Mouse (Mus musculus) MEL (cell line): Measurements from ENCODE around the gene BC005537. TPM values are rescaled to one million over a fixed set of nuclear protein-coding genes. Genes with fewer than 3 reads are reported as not detected.

Experiments
- DNase-seq: peaks from one replicate; pipeline ENCODE4 v3.0.0; 2011; ENCODE audit warnings: low read depth, low spot score
- H3K27ac ChIP-seq: 2 replicates; pipeline ENCODE4 v1.5.1; 2012; ENCODE audit warnings: low read depth, mild to moderate bottlenecking, control low read depth, low read length, moderate library complexity; ENCODE audit not compliant: control insufficient read depth
- H3K27me3 ChIP-seq, 2 experiments: fragments of 150-350 bp in 1 of 2; sonication (generic) in 1 of 2; 2 replicates each; pipeline ENCODE4 v1.6.1; 2012; ENCODE audit warnings: low read length in 2 of 2, mild to moderate bottlenecking in 2 of 2, improper control_type of control experiment in 1 of 2, moderate library complexity in 1 of 2; ENCODE audit not compliant: insufficient read depth in 2 of 2, control insufficient read depth in 1 of 2
- H3K36me3 ChIP-seq, 2 experiments: 2 replicates each; pipeline ENCODE4 v1.6.1; 2012 to 2014; ENCODE audit warnings: low read length in 2 of 2, improper control_type of control experiment in 1 of 2, inconsistent platforms in 1 of 2, mild to moderate bottlenecking in 1 of 2; ENCODE audit not compliant: insufficient read depth in 2 of 2, control insufficient read depth in 1 of 2
- H3K4me1 ChIP-seq, 2 experiments: fragments of 150-350 bp in 1 of 2; sonication (generic) in 1 of 2; 2 replicates each; pipeline ENCODE4 v1.6.1; 2012; ENCODE audit warnings: low read length in 2 of 2, improper control_type of control experiment in 1 of 2, mild to moderate bottlenecking in 1 of 2; ENCODE audit not compliant: insufficient read depth in 2 of 2, control insufficient read depth in 1 of 2
- H3K4me3 ChIP-seq, 2 experiments: fragments of 150-350 bp in 1 of 2; sonication (generic) in 1 of 2; 2 replicates each; pipeline ENCODE4 v1.5.1; 2012; ENCODE audit warnings: low read depth in 2 of 2, low read length in 2 of 2, mild to moderate bottlenecking in 2 of 2, moderate library complexity in 2 of 2, control low read depth in 1 of 2, improper control_type of control experiment in 1 of 2; ENCODE audit not compliant: control insufficient read depth in 1 of 2, insufficient read depth in 1 of 2
- H3K79me2 ChIP-seq: 2 replicates; pipeline ENCODE4 v1.6.1; 2012; ENCODE audit warnings: mild to moderate bottlenecking, low read length, moderate library complexity; ENCODE audit not compliant: control insufficient read depth, poor library complexity, insufficient read depth
- H3K9ac ChIP-seq: 2 replicates; pipeline ENCODE4 v1.6.1; 2012; ENCODE audit warnings: low read depth, mild to moderate bottlenecking, control low read depth, low read length, moderate library complexity; ENCODE audit not compliant: control insufficient read depth, poor library complexity, severe bottlenecking
- H3K9me3 ChIP-seq: fragments of 150-350 bp; sonication (generic); replicated peaks from 2 replicates; pipeline ENCODE4 v1.6.1; 2012; ENCODE audit warnings: mild to moderate bottlenecking, low read length, improper control_type of control experiment, moderate library complexity; ENCODE audit not compliant: insufficient read depth
- BHLHE40 ChIP-seq: IDR thresholded peaks from 2 replicates; pipeline ENCODE4 v1.6.1; 2012; ENCODE audit warnings: low read depth, mild to moderate bottlenecking, inconsistent platforms, low read length, improper control_type of control experiment, borderline replicate concordance
- CHD1 ChIP-seq: IDR thresholded peaks from 2 replicates; pipeline ENCODE4 v1.6.1; 2012; ENCODE audit warnings: low read depth, mild to moderate bottlenecking, inconsistent platforms, low read length, improper control_type of control experiment
- CHD2 ChIP-seq: IDR thresholded peaks from 2 replicates; pipeline ENCODE4 v1.6.1; 2011; ENCODE audit warnings: low read length, improper control_type of control experiment
- CTCF ChIP-seq, 3 experiments: IDR thresholded peaks in 2 of 3; conservative IDR thresholded peaks in 1 of 3; 2 replicates each; pipeline ENCODE4 v1.5.1; 2011 to 2012; ENCODE audit warnings: low read length in 3 of 3, low read depth in 2 of 3, mild to moderate bottlenecking in 2 of 3, improper control_type of control experiment in 1 of 3, inconsistent platforms in 1 of 3, mixed read lengths in 1 of 3, moderate library complexity in 1 of 3; ENCODE audit not compliant: control insufficient read depth in 1 of 3, insufficient read depth in 1 of 3, poor library complexity in 1 of 3, severe bottlenecking in 1 of 3
- E2F4 ChIP-seq: IDR thresholded peaks from 2 replicates; pipeline ENCODE4 v1.6.1; 2011; ENCODE audit warnings: low read depth, low read length, improper control_type of control experiment, borderline replicate concordance
- EP300 ChIP-seq, 2 experiments: IDR thresholded peaks; 2 replicates each; pipeline ENCODE4 v1.6.1; 2011; ENCODE audit warnings: improper control_type of control experiment in 2 of 2, low read length in 2 of 2, low read depth in 1 of 2, mild to moderate bottlenecking in 1 of 2
- ETS1 ChIP-seq: IDR thresholded peaks from 2 replicates; pipeline ENCODE4 v1.6.1; 2012; ENCODE audit warnings: low read depth, mild to moderate bottlenecking, inconsistent platforms, low read length, improper control_type of control experiment, moderate library complexity
- GATA1 ChIP-seq: IDR thresholded peaks from 2 replicates; pipeline ENCODE4 v1.6.1; 2011; ENCODE audit warnings: low read depth, low read length, improper control_type of control experiment
- HCFC1 ChIP-seq: IDR thresholded peaks from 2 replicates; pipeline ENCODE4 v1.6.1; 2012; ENCODE audit warnings: low read depth, mild to moderate bottlenecking, inconsistent platforms, low read length, improper control_type of control experiment, moderate library complexity
- KAT2A ChIP-seq: conservative IDR thresholded peaks from 2 replicates; pipeline ENCODE4 v1.6.1; 2012; ENCODE audit warnings: low read depth, low read length, improper control_type of control experiment, inconsistent platforms
- MAFK ChIP-seq: IDR thresholded peaks from 2 replicates; pipeline ENCODE4 v1.6.1; 2011; ENCODE audit warnings: low read depth, mild to moderate bottlenecking, low read length, improper control_type of control experiment, borderline replicate concordance
- MAX ChIP-seq: IDR thresholded peaks from 2 replicates; pipeline ENCODE4 v1.6.1; 2011; ENCODE audit warnings: low read length, improper control_type of control experiment
- MAZ ChIP-seq: IDR thresholded peaks from 2 replicates; pipeline ENCODE4 v1.6.1; 2012; ENCODE audit warnings: low read depth, mild to moderate bottlenecking, inconsistent platforms, low read length, improper control_type of control experiment
- MEF2A ChIP-seq: IDR thresholded peaks from 2 replicates; pipeline ENCODE4 v1.6.1; 2014; ENCODE audit warnings: low read depth, mild to moderate bottlenecking, inconsistent platforms, low read length, improper control_type of control experiment; ENCODE audit not compliant: poor library complexity, insufficient replicate concordance, severe bottlenecking; ENCODE audit errors: extremely low read depth
- MXI1 ChIP-seq: IDR thresholded peaks from 2 replicates; pipeline ENCODE4 v1.6.1; 2011; ENCODE audit warnings: mild to moderate bottlenecking, low read depth, low read length, improper control_type of control experiment
- MYB ChIP-seq: IDR thresholded peaks from 2 replicates; pipeline ENCODE4 v1.6.1; 2011; ENCODE audit warnings: mild to moderate bottlenecking, low read depth, low read length, improper control_type of control experiment
- NELFE ChIP-seq: IDR thresholded peaks from 2 replicates; pipeline ENCODE4 v1.6.1; 2011; ENCODE audit warnings: low read depth, low read length, improper control_type of control experiment
- NRF1 ChIP-seq: IDR thresholded peaks from 2 replicates; pipeline ENCODE4 v1.6.1; 2014; ENCODE audit warnings: low read depth, mild to moderate bottlenecking, inconsistent platforms, low read length, improper control_type of control experiment, moderate library complexity; ENCODE audit not compliant: poor library complexity, insufficient read depth, severe bottlenecking
- POLR2A ChIP-seq, 2 experiments: IDR thresholded peaks; 2 replicates each; pipeline ENCODE4 v1.6.1; 2011 to 2012; ENCODE audit warnings: low read length in 2 of 2, mild to moderate bottlenecking in 2 of 2, control low read depth in 1 of 2, improper control_type of control experiment in 1 of 2, low read depth in 1 of 2, moderate library complexity in 1 of 2; ENCODE audit not compliant: control insufficient read depth in 1 of 2, insufficient read depth in 1 of 2, poor library complexity in 1 of 2
- POLR2AphosphoS2 ChIP-seq: IDR thresholded peaks from 2 replicates; pipeline ENCODE4 v1.6.1; 2011; ENCODE audit warnings: low read length, improper control_type of control experiment
- POLR2AphosphoS5 ChIP-seq: IDR thresholded peaks from 2 replicates; pipeline ENCODE4 v1.6.1; 2012; ENCODE audit warnings: low read depth, borderline replicate concordance, mild to moderate bottlenecking, inconsistent platforms, low read length, moderate library complexity, mixed read lengths
- RAD21 ChIP-seq: IDR thresholded peaks from 2 replicates; pipeline ENCODE4 v1.6.1; 2011; ENCODE audit warnings: mild to moderate bottlenecking, low read depth, low read length, improper control_type of control experiment
- RCOR1 ChIP-seq: IDR thresholded peaks from 2 replicates; pipeline ENCODE4 v1.6.1; 2012; ENCODE audit warnings: low read depth, mild to moderate bottlenecking, inconsistent platforms, low read length, improper control_type of control experiment
- SIN3A ChIP-seq: IDR thresholded peaks from 2 replicates; pipeline ENCODE4 v1.6.1; 2012; ENCODE audit warnings: low read length, improper control_type of control experiment, inconsistent platforms
- SMC3 ChIP-seq: IDR thresholded peaks from 2 replicates; pipeline ENCODE4 v1.6.1; 2011; ENCODE audit warnings: low read depth, low read length, improper control_type of control experiment
- TAL1 ChIP-seq: IDR thresholded peaks from 2 replicates; pipeline ENCODE4 v1.6.1; 2012; ENCODE audit warnings: mild to moderate bottlenecking, inconsistent platforms, low read length, moderate library complexity, mixed read lengths
- TCF12 ChIP-seq: IDR thresholded peaks from 2 replicates; pipeline ENCODE4 v1.6.1; 2014; ENCODE audit warnings: low read depth, mild to moderate bottlenecking, inconsistent platforms, low read length, improper control_type of control experiment, moderate library complexity
- UBTF ChIP-seq: IDR thresholded peaks from 2 replicates; pipeline ENCODE4 v1.6.1; 2012; ENCODE audit warnings: low read depth, mild to moderate bottlenecking, inconsistent platforms, low read length, improper control_type of control experiment, moderate library complexity, borderline replicate concordance; ENCODE audit not compliant: insufficient read depth
- USF2 ChIP-seq, 2 experiments: IDR thresholded peaks; 2 replicates each; pipeline ENCODE4 v1.6.1; 2011 to 2012; ENCODE audit warnings: improper control_type of control experiment in 2 of 2, low read length in 2 of 2, borderline replicate concordance in 1 of 2, inconsistent platforms in 1 of 2, low read depth in 1 of 2, mild to moderate bottlenecking in 1 of 2; ENCODE audit not compliant: insufficient read depth in 1 of 2
- ZC3H11A ChIP-seq: IDR thresholded peaks from 2 replicates; pipeline ENCODE4 v1.6.1; 2012; ENCODE audit warnings: low read depth, mild to moderate bottlenecking, inconsistent platforms, low read length, improper control_type of control experiment
- ZKSCAN1 ChIP-seq: IDR thresholded peaks from 2 replicates; pipeline ENCODE4 v1.6.1; 2012; ENCODE audit warnings: low read depth, mild to moderate bottlenecking, inconsistent platforms, low read length, improper control_type of control experiment, moderate library complexity
- ZMIZ1 ChIP-seq: IDR thresholded peaks from 2 replicates; pipeline ENCODE4 v1.6.1; 2012; ENCODE audit warnings: low read depth, mild to moderate bottlenecking, inconsistent platforms, low read length, improper control_type of control experiment, moderate library complexity
- ZNF384 ChIP-seq: IDR thresholded peaks from 2 replicates; pipeline ENCODE4 v1.6.1; 2012; ENCODE audit warnings: low read depth, mild to moderate bottlenecking, inconsistent platforms, low read length, improper control_type of control experiment
- polyA plus RNA-seq, 2 experiments: library from polyadenylated mRNA; stranded (reverse) in 1 of 2; unstranded in 1 of 2; fragments of >175 nt in 1 of 2; fragments of >200 nt in 1 of 2; gene quantifications; 2 replicates each; pipeline versions ENCODE4 v1.2.1 to v1.2.4; 2012; ENCODE audit warnings: low replicate concordance in 2 of 2, low read depth in 1 of 2; ENCODE audit not compliant: insufficient read length in 2 of 2, insufficient read depth in 1 of 2, missing spikeins in 1 of 2
- total RNA-seq: library from RNA; depleted of rRNA; stranded (reverse); fragments of 300-350 nt; gene quantifications from 2 replicates; pipeline ENCODE4 v1.2.3, GENCODE M21; 2012

BC005537 gene
- total and polyA plus RNA-seq, 3 experiments, result 32.7 to 62.6 (median 48.8) TPM

DNA sequence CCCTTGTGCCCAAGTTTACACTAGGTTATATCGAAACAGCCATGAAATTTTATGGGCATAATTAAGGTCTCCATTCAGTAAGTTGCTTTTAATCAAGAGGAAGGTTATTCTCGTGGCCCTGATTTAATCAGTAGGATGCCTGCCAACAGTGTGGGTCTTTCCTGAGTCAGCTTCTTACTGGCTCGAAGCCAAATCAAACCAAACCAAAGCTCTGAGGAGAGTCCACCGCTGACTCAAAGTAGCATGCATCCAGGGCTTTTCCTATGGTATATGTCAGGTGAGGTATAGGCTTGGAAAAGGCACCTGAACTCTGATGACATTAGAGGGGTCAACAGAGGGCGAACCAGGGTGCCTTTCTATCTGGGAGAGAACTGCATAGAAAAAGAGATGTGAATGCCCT is 19.5 kb upstream of the BC005537 start (continued):
- TF ChIP-seq USF2 (IDR thresholded peaks at IDR 0.05; ENCODE audit: borderline replicate concordance in 1 of 2, insufficient read depth in 1 of 2, low read depth in 1 of 2, low read length in 2 of 2) (no peak), MYB (no peak), ZC3H11A (no peak), NRF1 (no peak), CHD2 (no peak), CTCF (IDR thresholded peaks at IDR 0.05 in 2 of 3, conservative IDR thresholded peaks at IDR 0.05 in 1 of 3; ENCODE audit: control insufficient read depth in 1 of 3, insufficient read depth in 1 of 3, low read depth in 2 of 3, low read length in 3 of 3, poor library complexity in 1 of 3, severe bottlenecking in 1 of 3) (no peak), POLR2AphosphoS2 (no peak), E2F4 (no peak), BHLHE40 (no peak), HCFC1 (no peak), SMC3 (no peak), KAT2A (no peak)
- TF ChIP-seq, all 39 proteins: peak for 7

GRCm38 (mm10) chr13:24786014-24786490 is 15.4 kb upstream of the BC005537 start:
- H3K4me1 ChIP-seq, result peaks cover 8 to 18% of the 10 kb centered on the region in 2 experiments
- H3K79me2 ChIP-seq, result no peaks in the 10 kb centered on the region
- H3K9me3 ChIP-seq, result no peaks in the 10 kb centered on the region
- DNase-seq, result peak; percentile 87
- H3K27ac ChIP-seq, result peak overlapping the region; percentile 53
- no peaks in the 10 kb centered on the region for H3K27me3 ChIP-seq
- peaks cover 0 to 8% of the 10 kb centered on the region in 2 experiments; a peak in 2 of 4 replicates for H3K36me3 ChIP-seq
- peak overlapping the region; percentile 47 to 54 for H3K4me3 ChIP-seq
- peak overlapping the region; percentile 62 for H3K9ac ChIP-seq
- TF ChIP-seq TCF12 (no peak), NRF1 (no peak), MAZ (no peak), CHD2 (no peak), RCOR1 (no peak), CTCF (IDR thresholded peaks at IDR 0.05 in 2 of 3, conservative IDR thresholded peaks at IDR 0.05 in 1 of 3; ENCODE audit: control insufficient read depth in 1 of 3, insufficient read depth in 1 of 3, low read depth in 2 of 3, low read length in 3 of 3, poor library complexity in 1 of 3, severe bottlenecking in 1 of 3) (no peak), ZKSCAN1 (no peak), EP300 (IDR thresholded peaks at IDR 0.05; ENCODE audit: low read depth in 1 of 2, low read length in 2 of 2) (0 out of 4 replicates have a peak, but pooled peaks of 1 of the 2 experiments have one; percentile 5), CHD1 (no peak), HCFC1 (no peak), MAX (peak; percentile 80), ZMIZ1 (no peak), TAL1 (no peak), UBTF (no peak), NELFE (no peak), POLR2A (IDR thresholded peaks at IDR 0.05; ENCODE audit: control insufficient read depth in 1 of 2, insufficient read depth in 1 of 2, low read depth in 1 of 2, low read length in 2 of 2, poor library complexity in 1 of 2) (no peak), POLR2AphosphoS5 (no peak), E2F4 (peak; percentile 63; the same call in 1 of the 2 replicates), MAFK (no peak), ZNF384 (no peak), GATA1 (no peak), ETS1 (peak; percentile 13; the same call in 1 of the 2 replicates), MYB (no peak), BHLHE40 (no peak), RAD21 (no peak), MEF2A (no peak), MXI1 (peak; percentile 53), KAT2A (no peak), SIN3A (no peak), USF2 (IDR thresholded peaks at IDR 0.05; ENCODE audit: borderline replicate concordance in 1 of 2, insufficient read depth in 1 of 2, low read depth in 1 of 2, low read length in 2 of 2) (no peak)
